Mouse (Mus musculus) kidney, adult 9 months (tissue): ENCODE measurements at regions not wholly inside any gene's neighbourhood (a gene's known extent, or its start where the extent isn't known, plus 50 kb on each side); places are given as distances from the start of the nearest gene placed in this dataset.

ENCODE experiments used
- DNase-seq: peaks from one replicate; pipeline ENCODE4 v3.0.0; 2022

DNA sequence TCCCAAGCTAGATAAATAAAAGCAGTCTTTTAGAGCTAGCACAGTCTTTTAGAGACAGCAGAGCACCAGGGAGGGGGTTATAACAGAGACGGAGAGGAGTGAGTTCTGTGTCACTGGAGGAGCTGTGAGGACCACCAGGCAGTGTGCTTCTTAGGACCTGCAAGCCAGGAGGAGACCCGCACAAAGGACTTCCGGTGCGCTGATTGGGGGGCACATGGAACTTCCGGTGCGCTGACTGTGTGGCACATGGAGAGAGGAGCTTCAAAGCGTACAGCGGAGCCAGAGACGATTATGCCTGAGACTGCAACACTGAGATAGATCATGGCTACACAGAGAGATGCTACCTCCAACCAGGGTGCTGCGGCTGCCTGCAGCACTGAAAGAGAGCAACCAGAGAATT lies 53.4 kb downstream of the Rpl37a start:
- DNase-seq = no peak

GRCm38 (mm10) chr1:72765046-72765810 lies 54.1 kb downstream of the Rpl37a start:
- DNase-seq = no peak

DNA sequence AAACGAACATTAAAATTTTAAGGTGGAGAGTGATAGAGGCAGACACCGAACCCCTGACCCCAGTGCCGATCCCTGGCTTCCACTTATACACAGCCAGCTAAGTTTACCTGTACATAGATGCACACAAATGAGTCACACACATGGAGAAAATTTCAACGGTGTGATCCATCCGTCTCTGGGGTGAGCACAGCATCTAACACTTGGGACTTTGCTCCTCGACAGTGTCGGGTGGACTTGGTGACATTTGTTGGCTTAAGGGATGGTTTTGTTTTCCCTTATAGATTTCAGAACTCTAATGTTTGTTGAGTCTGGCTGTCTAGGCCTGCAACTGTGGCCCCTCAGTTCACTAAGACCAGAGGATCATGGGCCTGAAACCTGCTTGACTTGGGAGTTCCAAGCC lies 54.9 kb upstream of the Igfbp2 start:
- DNase-seq = no peak

DNA sequence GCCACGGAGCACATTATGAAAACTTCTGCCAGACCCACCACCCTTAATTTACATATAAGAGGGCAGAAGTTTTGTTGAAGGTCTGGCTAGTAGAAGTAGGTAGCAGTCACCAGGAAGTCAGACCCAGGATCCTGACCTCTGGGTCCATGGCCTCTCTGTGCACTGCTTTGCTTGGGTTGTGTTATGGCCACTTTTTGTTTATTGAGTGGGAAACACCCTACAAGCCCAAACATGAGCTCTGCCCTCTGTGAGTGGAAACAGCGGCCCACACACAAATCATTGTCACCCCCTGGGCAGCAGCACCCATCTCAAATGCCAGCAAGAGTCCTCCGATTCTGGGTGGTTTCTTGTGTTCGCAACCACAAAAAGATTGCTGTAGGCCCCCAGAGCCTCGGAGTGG lies 51.6 kb upstream of the Igfbp2 start:
- DNase-seq = no peak

DNA sequence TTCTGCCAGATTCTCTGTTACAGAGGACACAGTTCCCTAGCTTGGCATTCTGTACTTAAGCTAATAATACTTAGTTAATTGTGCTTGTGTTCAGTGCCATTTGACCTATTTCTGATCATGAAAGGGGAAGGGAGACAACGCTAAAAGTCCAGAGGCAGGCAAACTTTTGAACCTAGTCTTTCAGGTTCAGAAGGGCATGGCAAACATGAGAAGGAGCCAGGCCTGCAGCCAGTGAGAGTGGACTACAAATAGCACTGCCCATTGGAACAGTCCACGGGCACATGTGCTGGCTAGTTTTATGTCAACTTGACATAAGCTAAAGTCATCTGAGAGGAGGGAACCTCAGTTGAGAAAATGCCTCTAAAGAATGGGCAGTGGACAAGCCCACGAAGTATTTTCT lies 51.1 kb upstream of the Igfbp2 start:
- DNase-seq = peak; percentile 48
